Mouse (Mus musculus): Measurements from ENCODE around the gene Cmtm1. TPM values are rescaled to one million over a fixed set of nuclear protein-coding genes. Genes with fewer than 3 reads are reported as not detected.
A peak's percentile ranks its signal among the peaks of the same experiment; 100 is the strongest.
"Not testable (repeated sequence)": the region's sequence is repeated elsewhere in the genome, so short reads cannot be mapped to it uniquely, and the experiment has no call there.

Cmtm1 gene
- polyA plus RNA-seq (2015; fragmentation: Nextera tagmentation; extraction: Ambion mirVana), result not detected in 2 replicates

GRCm38 (mm10) chr8:104309441-104310155 lies at the start of gene Cmtm1, which contains the start of gene Gm45711:
Gene Cmtm1 (minus strand): TSS chr8:104310145.
Gene Gm45711 (minus strand): TSS chr8:104310081.
- H3K4me3 ChIP-seq (ENCODE audit: low read depth, low read length), result not testable (repeated sequence)

DNA sequence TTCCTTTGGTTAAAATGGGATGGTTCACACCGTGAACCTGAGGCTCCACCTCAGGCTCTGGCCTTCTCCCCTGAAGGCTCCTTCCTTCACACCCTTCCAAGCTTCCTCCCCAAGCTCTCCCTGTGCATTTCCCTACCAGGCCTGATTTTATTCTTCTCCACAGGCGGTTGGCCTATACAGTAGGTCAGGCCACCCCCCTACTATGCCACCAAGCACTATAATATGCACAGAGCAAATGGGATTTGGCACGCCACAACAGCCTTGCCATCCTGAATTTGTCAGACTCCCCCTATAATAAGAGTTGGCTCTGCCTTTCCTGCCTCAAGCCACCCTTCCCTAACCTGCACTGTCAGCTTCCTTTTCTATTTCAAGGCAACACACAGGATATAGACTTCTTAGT lies 48.7 kb upstream of the Cmtm1 start:
- no peak overlapping the region for H3K4me3 ChIP-seq (ENCODE audit: low read depth, low read length)
- peaks cover 8% of the 10 kb centered on the region for H3K36me3 ChIP-seq (ENCODE audit: control insufficient read depth, insufficient read depth, low read length)
- no peaks in the 10 kb centered on the region for H3K9me3 ChIP-seq (replicated peaks; ENCODE audit: control insufficient read depth, low read length, poor library complexity, severe bottlenecking)
- no peak overlapping the region for H3K4me2 ChIP-seq (ENCODE audit: low read length)
- ATAC-seq, result 0 out of 2 replicates have a peak, but pooled peaks have one; percentile 36
- no peak overlapping the region for H3K9ac ChIP-seq (ENCODE audit: low read depth, low read length)
- WGBS, result 63% methylated on average over 3 of the region's 3 CpGs
- no peaks in the 10 kb centered on the region for H3K4me1 ChIP-seq (ENCODE audit: control insufficient read depth, insufficient read depth, low read length)
- H3K27me3 ChIP-seq (ENCODE audit: control insufficient read depth, insufficient read depth, low read depth, low read length), result no peaks in the 10 kb centered on the region
- H3K27ac ChIP-seq (ENCODE audit: low read length), result no peak overlapping the region

More at GRCm38 (mm10) chr8:104309441-104310155, at the start of gene Cmtm1, which contains the start of gene Gm45711:
- H3K36me3 ChIP-seq (ENCODE audit: control insufficient read depth, insufficient read depth, low read length); H3K9ac ChIP-seq (ENCODE audit: low read depth, low read length); H3K4me2 ChIP-seq (ENCODE audit: low read length); H3K27me3 ChIP-seq (ENCODE audit: control insufficient read depth, insufficient read depth, low read depth, low read length); ATAC-seq; H3K9me3 ChIP-seq (replicated peaks; ENCODE audit: control insufficient read depth, low read length, poor library complexity, severe bottlenecking); H3K4me1 ChIP-seq (ENCODE audit: control insufficient read depth, insufficient read depth, low read length); H3K27ac ChIP-seq (ENCODE audit: low read length): not testable (repeated sequence)
- 88% methylated on average over 34 of the region's 36 CpGs for WGBS

DNA sequence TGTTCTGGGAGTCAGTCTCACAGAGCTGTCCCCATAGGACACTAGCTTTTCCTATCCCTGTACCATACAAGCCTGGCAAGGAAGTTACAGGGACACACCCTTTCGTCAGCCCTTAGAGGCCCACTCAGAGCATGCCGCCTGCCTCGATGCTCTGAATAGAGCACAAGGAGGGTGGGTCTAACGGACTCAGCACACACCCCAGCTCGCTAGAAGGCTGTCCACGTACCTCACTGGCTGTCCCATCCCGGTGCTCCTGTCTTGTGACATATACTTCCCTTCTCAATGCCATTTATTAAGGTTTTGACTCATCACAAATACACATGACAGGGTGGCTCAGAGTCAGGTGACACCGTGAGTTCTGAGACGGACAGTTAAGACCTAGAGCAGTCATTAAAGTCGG lies 44.6 kb upstream of the Cmtm1 start:
- Histone ChIP-seq H3K27me3 (ENCODE audit: control insufficient read depth, insufficient read depth, low read depth, low read length) (no peaks in the 10 kb centered on the region), H3K9me3 (replicated peaks; ENCODE audit: control insufficient read depth, low read length, poor library complexity, severe bottlenecking) (no peaks in the 10 kb centered on the region), H3K36me3 (ENCODE audit: control insufficient read depth, insufficient read depth, low read length) (peaks cover 8% of the 10 kb centered on the region), H3K9ac (ENCODE audit: low read depth, low read length) (no peak overlapping the region), H3K4me2 (ENCODE audit: low read length) (no peak overlapping the region), H3K4me3 (ENCODE audit: low read depth, low read length) (no peak overlapping the region), H3K4me1 (ENCODE audit: control insufficient read depth, insufficient read depth, low read length) (no peaks in the 10 kb centered on the region), H3K27ac (ENCODE audit: low read length) (no peak overlapping the region)
- 92% methylated on average over 10 of the region's 10 CpGs for WGBS
- ATAC-seq, result no peak

GRCm38 (mm10) chr8:104353186-104353585 lies 43.2 kb upstream of the Cmtm1 start:
- peaks cover 8% of the 10 kb centered on the region for H3K36me3 ChIP-seq (ENCODE audit: control insufficient read depth, insufficient read depth, low read length)
- H3K9ac ChIP-seq (ENCODE audit: low read depth, low read length), result no peak overlapping the region
- H3K4me3 ChIP-seq (ENCODE audit: low read depth, low read length), result no peak overlapping the region
- 48% methylated on average over 5 of the region's 5 CpGs for WGBS
- no peaks in the 10 kb centered on the region for H3K4me1 ChIP-seq (ENCODE audit: control insufficient read depth, insufficient read depth, low read length)
- no peaks in the 10 kb centered on the region for H3K27me3 ChIP-seq (ENCODE audit: control insufficient read depth, insufficient read depth, low read depth, low read length)
- no peaks in the 10 kb centered on the region for H3K9me3 ChIP-seq (replicated peaks; ENCODE audit: control insufficient read depth, low read length, poor library complexity, severe bottlenecking)
- ATAC-seq, result peak; percentile 63
- no peak overlapping the region for H3K4me2 ChIP-seq (ENCODE audit: low read length)
- peak overlapping the region; percentile 53 for H3K27ac ChIP-seq (ENCODE audit: low read length)

- no peaks in the 10 kb centered on the region for H3K9me3 ChIP-seq (replicated peaks; ENCODE audit: control insufficient read depth, low read length, poor library complexity, severe bottlenecking)
- H3K4me2 ChIP-seq (ENCODE audit: low read length), result no peak overlapping the region
- no peak overlapping the region for H3K9ac ChIP-seq (ENCODE audit: low read depth, low read length)
- H3K36me3 ChIP-seq (ENCODE audit: control insufficient read depth, insufficient read depth, low read length), result peaks cover 6% of the 10 kb centered on the region; the same call in 1 of the 2 replicates
- no peak overlapping the region for H3K27ac ChIP-seq (ENCODE audit: low read length)
- no peaks in the 10 kb centered on the region for H3K27me3 ChIP-seq (ENCODE audit: control insufficient read depth, insufficient read depth, low read depth, low read length)
- no peak for ATAC-seq
- 87% methylated on average over 13 of the region's 13 CpGs for WGBS
- H3K4me1 ChIP-seq (ENCODE audit: control insufficient read depth, insufficient read depth, low read length), result no peaks in the 10 kb centered on the region
- no peak overlapping the region for H3K4me3 ChIP-seq (ENCODE audit: low read depth, low read length)
These were observed 40.1 kb upstream of the Cmtm1 start for GRCm38 (mm10) chr8:104350047-104350446.

- Histone ChIP-seq H3K27me3 (ENCODE audit: control insufficient read depth, insufficient read depth, low read depth, low read length) (no peaks in the 10 kb centered on the region), H3K4me3 (ENCODE audit: low read depth, low read length) (no peak overlapping the region), H3K4me2 (ENCODE audit: low read length) (no peak overlapping the region), H3K9ac (ENCODE audit: low read depth, low read length) (no peak overlapping the region), H3K27ac (ENCODE audit: low read length) (no peak overlapping the region), H3K9me3 (replicated peaks; ENCODE audit: control insufficient read depth, low read length, poor library complexity, severe bottlenecking) (no peaks in the 10 kb centered on the region), H3K36me3 (ENCODE audit: control insufficient read depth, insufficient read depth, low read length) (0 out of 2 replicates have a peak, but pooled peaks cover 3% of the 10 kb centered on the region), H3K4me1 (ENCODE audit: control insufficient read depth, insufficient read depth, low read length) (no peaks in the 10 kb centered on the region)
- 84% methylated on average over 5 of the region's 5 CpGs for WGBS
- ATAC-seq, result no peak
These were observed 39.0 kb upstream of the Cmtm1 start for GRCm38 (mm10) chr8:104348971-104349370.

GRCm38 (mm10) chr8:104346706-104347105 lies 36.8 kb upstream of the Cmtm1 start:
- WGBS, result 56% methylated on average over 12 of the region's 12 CpGs
- H3K4me2 ChIP-seq (ENCODE audit: low read length), result no peak overlapping the region

GRCm38 (mm10) chr8:104344622-104345021 lies 34.7 kb upstream of the Cmtm1 start:
- 0 out of 2 replicates have a peak, but pooled peaks cover 3% of the 10 kb centered on the region for H3K36me3 ChIP-seq (ENCODE audit: control insufficient read depth, insufficient read depth, low read length)
- ATAC-seq, result no peak
- no peak overlapping the region for H3K9ac ChIP-seq (ENCODE audit: low read depth, low read length)
- H3K27me3 ChIP-seq (ENCODE audit: control insufficient read depth, insufficient read depth, low read depth, low read length), result no peaks in the 10 kb centered on the region
- no peak overlapping the region for H3K27ac ChIP-seq (ENCODE audit: low read length)
- 83% methylated on average over 5 of the region's 5 CpGs for WGBS
- no peak overlapping the region for H3K4me3 ChIP-seq (ENCODE audit: low read depth, low read length)
- peaks cover 7% of the 10 kb centered on the region for H3K4me1 ChIP-seq (ENCODE audit: control insufficient read depth, insufficient read depth, low read length)
- no peaks in the 10 kb centered on the region for H3K9me3 ChIP-seq (replicated peaks; ENCODE audit: control insufficient read depth, low read length, poor library complexity, severe bottlenecking)
- no peak overlapping the region for H3K4me2 ChIP-seq (ENCODE audit: low read length)

More at GRCm38 (mm10) chr8:104346706-104347105, 36.8 kb upstream of the Cmtm1 start:
- Histone ChIP-seq H3K4me1 (ENCODE audit: control insufficient read depth, insufficient read depth, low read length) (no peaks in the 10 kb centered on the region; the same call in 1 of the 2 replicates), H3K9ac (ENCODE audit: low read depth, low read length) (no peak overlapping the region), H3K27ac (ENCODE audit: low read length) (no peak overlapping the region), H3K27me3 (ENCODE audit: control insufficient read depth, insufficient read depth, low read depth, low read length) (no peaks in the 10 kb centered on the region), H3K36me3 (ENCODE audit: control insufficient read depth, insufficient read depth, low read length) (0 out of 2 replicates have a peak, but pooled peaks cover 3% of the 10 kb centered on the region), H3K4me3 (ENCODE audit: low read depth, low read length) (no peak overlapping the region), H3K9me3 (replicated peaks; ENCODE audit: control insufficient read depth, low read length, poor library complexity, severe bottlenecking) (no peaks in the 10 kb centered on the region)
- no peak for ATAC-seq

DNA sequence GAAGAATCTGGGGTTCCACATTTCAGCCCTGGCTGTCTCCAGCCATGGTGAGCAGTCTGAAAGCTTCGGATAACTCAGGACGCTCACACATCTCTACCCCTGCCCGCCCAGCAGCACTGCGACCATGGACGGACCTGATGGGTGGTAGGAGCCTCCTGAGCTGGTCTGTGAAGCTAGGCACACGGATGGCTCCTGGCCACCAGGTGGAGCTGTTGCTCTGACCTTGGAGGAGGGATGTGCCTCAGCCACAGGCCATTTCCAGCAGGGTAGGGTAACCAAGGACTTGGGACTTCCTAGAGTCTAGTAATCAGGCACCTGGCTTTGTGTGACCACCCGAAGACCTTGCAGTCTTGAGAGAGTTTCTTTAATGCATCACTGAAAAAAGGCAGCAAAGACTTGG lies 34.0 kb upstream of the Cmtm1 start:
- no peak overlapping the region for H3K9ac ChIP-seq (ENCODE audit: low read depth, low read length)
- 9% methylated on average over 7 of the region's 7 CpGs for WGBS
- peak; percentile 57; the same call in 1 of the 2 replicates for ATAC-seq

More for the DNA sequence above, 34.0 kb upstream of the Cmtm1 start:
- Histone ChIP-seq H3K4me1 (ENCODE audit: control insufficient read depth, insufficient read depth, low read length) (peaks cover 8% of the 10 kb centered on the region), H3K4me2 (ENCODE audit: low read length) (no peak overlapping the region), H3K36me3 (ENCODE audit: control insufficient read depth, insufficient read depth, low read length) (0 out of 2 replicates have a peak, but pooled peaks cover 3% of the 10 kb centered on the region), H3K9me3 (replicated peaks; ENCODE audit: control insufficient read depth, low read length, poor library complexity, severe bottlenecking) (no peaks in the 10 kb centered on the region), H3K4me3 (ENCODE audit: low read depth, low read length) (no peak overlapping the region), H3K27me3 (ENCODE audit: control insufficient read depth, insufficient read depth, low read depth, low read length) (no peaks in the 10 kb centered on the region), H3K27ac (ENCODE audit: low read length) (no peak overlapping the region)
